Mouse (Mus musculus) C2C12 (cell line): ENCODE data around the gene Dync1i1.

Experiments
- CEBPB ChIP-seq: IDR thresholded peaks from one replicate; pipeline ENCODE4 v1.6.1; 2011; ENCODE audit warnings: low read depth, mild to moderate bottlenecking, control low read depth, moderate library complexity
- CTCF ChIP-seq: IDR thresholded peaks from one replicate; pipeline ENCODE4 v1.5.1; 2011; ENCODE audit not compliant: control insufficient read depth, insufficient read depth, insufficient read length
- MAX ChIP-seq: IDR thresholded peaks from one replicate; pipeline ENCODE4 v1.6.1; 2011; ENCODE audit warnings: mild to moderate bottlenecking, control low read depth
- USF1 ChIP-seq: IDR thresholded peaks from one replicate; pipeline ENCODE4 v1.6.1; 2011; ENCODE audit warnings: low read depth, mild to moderate bottlenecking, control low read depth, moderate library complexity

- TF ChIP-seq CTCF (no peak), USF1 (no peak), CEBPB (no peak), MAX (no peak)
These were observed 140.7 kb downstream of the Dync1i1 start for GRCm38 (mm10) chr6:5866091-5866490.
